Mouse (Mus musculus) limb, embryonic 15.5 days (tissue): Measurements from ENCODE around the gene Hsd17b7. TPM values are rescaled to one million over a fixed set of nuclear protein-coding genes. Genes with fewer than 3 reads are reported as not detected.
A peak's percentile ranks its signal among the peaks of the same experiment; 100 is the strongest.

Experiments
- ATAC-seq: fragments of 200-750 bp; cut with Nextera tagmentation; 2 replicates; pipeline ENCODE4 v1.8.0; 2017; ENCODE audit warnings: low read depth, moderate TSS enrichment; ENCODE audit not compliant: insufficient number of reproducible peaks, low FRiP score, low TSS enrichment
- H3K27ac ChIP-seq: fragments of 300-500 bp; sonication (generic); 2 replicates; pipeline ENCODE4 v1.5.1; 2015; ENCODE audit warnings: moderate library complexity, mild to moderate bottlenecking, inconsistent platforms
- H3K27me3 ChIP-seq: fragments of 300-500 bp; sonication (generic); 2 replicates; pipeline ENCODE4 v1.6.1; 2015; ENCODE audit warnings: inconsistent platforms
- H3K36me3 ChIP-seq: fragments of 300-500 bp; sonication (generic); 2 replicates; pipeline ENCODE4 v1.6.1; 2015; ENCODE audit warnings: inconsistent platforms
- H3K4me1 ChIP-seq: fragments of 300-500 bp; sonication (generic); 2 replicates; pipeline ENCODE4 v1.6.1; 2015; ENCODE audit warnings: inconsistent platforms
- H3K4me2 ChIP-seq: fragments of 300-500 bp; sonication (generic); 2 replicates; pipeline ENCODE4 v1.6.1; 2015; ENCODE audit warnings: mild to moderate bottlenecking, inconsistent platforms
- H3K4me3 ChIP-seq: fragments of 300-500 bp; sonication (generic); 2 replicates; pipeline ENCODE4 v1.5.1; 2015; ENCODE audit warnings: mild to moderate bottlenecking, inconsistent platforms
- H3K9ac ChIP-seq: fragments of 300-500 bp; sonication (generic); 2 replicates; pipeline ENCODE4 v1.6.1; 2015; ENCODE audit warnings: inconsistent platforms
- H3K9me3 ChIP-seq: fragments of 300-500 bp; sonication (generic); 2 replicates; pipeline ENCODE4 v1.6.1; 2016; ENCODE audit warnings: inconsistent platforms
- WGBS: fragments of 180-500 bp; shearing (Covaris S2); methylation state at CpG from one replicate; pipeline ENCODE4 v1.1.7; 2015; 5-methylcytosine and 5-hydroxymethylcytosine counted together
- polyA plus RNA-seq: library from polyadenylated mRNA; unstranded; fragments of >200 nt; fragmentation: Nextera tagmentation; extraction: Ambion mirVana; gene quantifications from 2 replicates; pipeline ENCODE4 v1.2.1, GENCODE M21; 2015

Hsd17b7 gene
- polyA plus RNA-seq, 1 experiment from 2014 or later: 22.0 TPM

DNA sequence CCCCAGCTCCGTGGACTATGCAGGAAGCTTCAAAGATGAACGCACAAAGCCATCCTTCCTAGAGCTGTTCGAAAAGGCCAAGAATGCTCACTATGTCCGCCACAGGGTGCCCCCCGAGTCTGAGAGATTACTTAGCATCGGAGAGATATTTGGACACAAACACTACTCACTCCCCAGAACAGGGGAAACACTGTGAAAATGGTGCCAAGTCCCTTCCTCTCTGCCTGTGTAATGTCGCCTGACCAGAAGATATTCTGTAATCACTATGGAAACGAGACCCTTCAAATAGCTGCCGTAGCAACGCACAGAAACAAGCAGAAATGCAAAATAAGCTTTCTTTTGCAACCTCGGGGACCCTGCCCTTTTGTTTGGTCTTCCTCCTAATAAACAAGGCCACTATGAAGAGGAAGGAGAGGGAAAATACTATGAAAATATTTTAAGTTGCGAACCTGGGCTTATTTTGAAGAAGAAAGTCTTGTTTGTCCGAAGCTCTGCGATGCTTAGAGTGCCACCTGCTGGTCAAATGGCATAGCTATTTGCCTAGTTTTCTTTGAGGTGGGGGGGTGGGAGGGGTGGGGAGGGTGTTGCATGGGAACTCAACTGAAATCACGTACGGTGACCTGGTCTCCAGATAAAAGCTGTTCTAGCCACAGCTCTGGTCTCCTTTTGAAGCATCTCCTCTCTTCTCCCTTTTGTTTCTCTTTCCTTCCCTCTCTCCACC, 34.9 kb downstream of the Hsd17b7 start:
- Histone ChIP-seq H3K9ac (no peak overlapping the region), H3K9me3 (no peaks in the 10 kb centered on the region), H3K27ac (no peak overlapping the region), H3K4me2 (peak overlapping the region; percentile 27), H3K27me3 (no peaks in the 10 kb centered on the region), H3K4me1 (no peaks in the 10 kb centered on the region), H3K4me3 (no peak overlapping the region), H3K36me3 (no peaks in the 10 kb centered on the region)
- no peak for ATAC-seq
- WGBS: 46% methylated on average over 16 of the region's 16 CpGs

DNA sequence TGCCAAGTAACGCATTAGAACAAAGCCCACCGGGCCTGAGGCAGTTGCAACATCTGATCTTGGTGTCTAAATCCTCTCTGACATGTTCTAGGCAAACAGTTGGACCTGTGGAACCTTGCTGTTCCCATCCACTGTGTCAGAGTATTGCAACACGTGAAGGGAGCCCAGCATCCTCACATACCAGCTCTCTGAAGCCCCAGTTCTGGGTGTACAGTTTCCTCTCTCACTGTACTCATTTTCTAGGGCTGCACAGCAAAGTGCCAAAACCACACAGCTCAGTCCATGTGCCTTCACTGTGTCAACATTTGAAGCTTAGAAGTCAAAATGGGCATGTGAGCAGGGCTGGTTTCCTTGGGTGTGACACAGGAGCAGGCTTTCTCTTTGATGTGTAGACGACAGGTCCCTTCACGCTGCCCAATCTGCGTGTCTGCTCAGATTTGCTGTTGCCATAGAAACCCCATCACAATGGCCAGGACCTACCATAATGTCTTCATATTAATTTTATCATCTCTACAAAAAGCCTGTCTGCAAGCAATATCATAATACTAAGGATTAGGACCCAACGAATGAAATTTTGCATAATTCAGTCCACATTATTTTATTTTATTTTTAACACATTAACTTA, 36.8 kb downstream of the Hsd17b7 start:
- 58% methylated on average over 7 of the region's 7 CpGs for WGBS
- no peak for ATAC-seq
- Histone ChIP-seq H3K4me3 (no peak overlapping the region), H3K27me3 (no peaks in the 10 kb centered on the region), H3K9me3 (no peaks in the 10 kb centered on the region), H3K27ac (no peak overlapping the region), H3K4me2 (no peak overlapping the region), H3K4me1 (peaks cover 6% of the 10 kb centered on the region; the same call in 1 of the 2 replicates), H3K36me3 (no peaks in the 10 kb centered on the region), H3K9ac (no peak overlapping the region)

DNA sequence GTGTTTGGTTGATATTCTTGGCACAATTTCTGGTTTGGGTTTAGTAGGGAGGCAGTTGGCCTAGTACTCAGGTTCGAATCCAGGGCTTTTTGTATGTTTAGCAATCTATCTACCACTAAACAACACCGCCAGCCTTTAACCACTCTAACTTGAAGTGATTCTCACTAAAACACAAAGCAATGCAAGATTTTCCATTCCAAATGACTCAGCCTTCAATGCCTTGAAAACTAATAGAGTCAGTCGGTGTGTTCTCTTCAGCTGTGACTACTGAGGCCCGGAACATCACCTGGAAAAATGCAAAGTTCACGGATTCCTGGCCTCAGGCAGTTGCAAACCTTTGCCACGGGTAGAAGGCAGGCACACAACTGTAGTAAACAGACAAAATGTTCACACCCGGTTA, 37.3 kb downstream of the Hsd17b7 start:
- no peak overlapping the region for H3K4me3 ChIP-seq
- no peak overlapping the region for H3K4me2 ChIP-seq
- no peaks in the 10 kb centered on the region for H3K27me3 ChIP-seq
- no peak for ATAC-seq
- no peak overlapping the region for H3K9ac ChIP-seq
- no peaks in the 10 kb centered on the region for H3K36me3 ChIP-seq
- H3K9me3 ChIP-seq: no peaks in the 10 kb centered on the region
- 71% methylated on average over 7 of the region's 7 CpGs for WGBS
- peaks cover 6% of the 10 kb centered on the region; the same call in 1 of the 2 replicates for H3K4me1 ChIP-seq
- no peak overlapping the region for H3K27ac ChIP-seq

DNA sequence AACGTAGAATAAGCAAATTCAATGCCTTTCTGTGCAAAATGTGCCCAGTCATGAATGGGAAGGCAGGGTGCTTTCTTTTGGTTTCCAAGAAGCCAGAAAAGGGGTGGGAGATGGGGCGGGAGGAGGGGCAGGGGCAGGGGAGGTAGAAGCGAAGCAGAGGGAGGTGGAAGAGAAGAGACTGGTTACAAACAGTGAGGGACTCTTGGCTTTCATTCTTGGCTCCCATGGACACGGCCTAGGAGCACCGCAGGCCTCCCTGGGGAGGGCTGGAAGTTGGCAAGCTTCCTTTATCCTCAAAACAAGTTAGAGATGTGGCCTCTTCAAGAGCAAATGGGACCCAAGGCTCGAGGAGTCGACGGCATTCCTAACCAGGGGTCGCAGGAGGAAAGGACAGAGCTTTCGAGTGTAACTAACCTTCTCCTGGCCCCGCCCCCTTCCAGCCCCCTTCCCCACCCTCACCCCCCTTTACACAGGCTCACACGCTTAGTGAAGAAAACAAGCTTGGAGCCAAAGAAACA, 40.5 kb downstream of the Hsd17b7 start, which contains the start of gene Ccdc190:
Gene Ccdc190 (plus strand): TSS at position 195 of the 518 bp plus-strand sequence.
- Histone ChIP-seq H3K27ac (no peak within 1 kb of the TSS), H3K9ac (no peak within 1 kb of the TSS), H3K9me3 (no peaks in the 10 kb centered on the region), H3K27me3 (no peaks in the 10 kb centered on the region), H3K4me3 (no peak within 1 kb of the TSS), H3K36me3 (no peaks in the 10 kb centered on the region), H3K4me1 (peaks cover 6% of the 10 kb centered on the region; the same call in 1 of the 2 replicates), H3K4me2 (0 out of 2 replicates have a peak within 1 kb of the TSS, but pooled peaks have one; percentile 22)
- ATAC-seq: no peak
- 21% methylated on average over 12 of the region's 12 CpGs for WGBS

- no peak overlapping the region for H3K4me2 ChIP-seq
- no peak overlapping the region for H3K27ac ChIP-seq
- H3K9me3 ChIP-seq: no peaks in the 10 kb centered on the region
- no peaks in the 10 kb centered on the region for H3K27me3 ChIP-seq
- no peak for ATAC-seq
- no peak overlapping the region for H3K9ac ChIP-seq
- no peak overlapping the region for H3K4me3 ChIP-seq
- H3K36me3 ChIP-seq: no peaks in the 10 kb centered on the region
- peaks cover 6% of the 10 kb centered on the region; the same call in 1 of the 2 replicates for H3K4me1 ChIP-seq
- WGBS: 71% methylated on average over 8 of the region's 8 CpGs
Observed at GRCm38 (mm10) chr1:169927753-169928369, 41.2 kb downstream of the Hsd17b7 start.

DNA sequence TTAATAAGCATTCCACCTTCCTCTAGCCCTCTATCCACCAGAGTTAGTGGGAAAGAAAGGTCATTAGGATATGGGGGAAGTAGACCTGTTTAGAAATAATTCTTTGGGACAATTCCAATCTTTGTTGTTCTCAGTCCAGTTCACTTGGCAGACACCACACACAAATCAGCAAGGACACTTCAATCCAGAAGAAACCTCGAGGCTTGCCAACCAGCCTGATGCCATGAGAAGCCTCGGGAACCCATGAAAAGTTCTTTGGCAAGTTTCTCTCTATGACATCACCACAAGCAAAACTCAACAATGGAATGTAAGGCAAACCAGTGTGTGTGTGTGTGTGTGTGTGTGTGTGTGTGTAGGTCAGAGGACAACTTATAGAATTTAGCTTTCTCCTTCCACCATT, 44.5 kb downstream of the Hsd17b7 start:
- Histone ChIP-seq H3K27me3 (no peaks in the 10 kb centered on the region), H3K9me3 (no peaks in the 10 kb centered on the region), H3K9ac (no peak overlapping the region), H3K4me3 (no peak overlapping the region), H3K4me1 (peaks cover 7% of the 10 kb centered on the region; the same call in 1 of the 2 replicates), H3K27ac (no peak overlapping the region), H3K36me3 (no peaks in the 10 kb centered on the region), H3K4me2 (no peak overlapping the region)
- WGBS: 78% methylated on average over 2 of the region's 2 CpGs
- ATAC-seq: no peak

DNA sequence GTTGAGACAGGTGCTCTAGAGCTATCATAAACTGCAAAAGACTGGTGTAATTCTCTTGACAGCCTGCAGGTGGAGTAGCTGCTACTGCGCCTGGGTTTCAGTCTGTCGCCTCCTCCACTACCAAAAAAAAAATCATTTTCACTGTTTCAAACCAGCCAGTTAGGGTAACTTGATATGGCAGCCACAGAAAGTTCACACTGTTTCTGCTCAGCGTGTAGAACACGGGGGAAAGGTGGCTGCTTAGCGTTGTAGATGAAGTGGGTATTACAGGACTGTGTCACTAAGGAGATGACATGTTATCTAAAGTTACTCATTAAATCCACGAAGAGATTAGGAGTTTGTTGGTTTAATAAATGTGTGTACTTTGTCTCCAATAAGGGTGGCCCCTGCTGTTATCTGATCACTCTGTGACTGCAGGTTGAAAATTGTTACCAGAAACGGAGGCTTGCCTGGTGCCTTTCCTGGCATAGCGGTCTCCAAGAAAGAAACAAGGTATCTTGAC, 47.3 kb downstream of the Hsd17b7 start:
- WGBS: 28% methylated on average over 8 of the region's 8 CpGs
- Histone ChIP-seq H3K27ac (no peak overlapping the region), H3K27me3 (no peaks in the 10 kb centered on the region), H3K9me3 (no peaks in the 10 kb centered on the region), H3K36me3 (no peaks in the 10 kb centered on the region), H3K4me1 (peaks cover 9% of the 10 kb centered on the region), H3K4me3 (no peak overlapping the region), H3K9ac (no peak overlapping the region), H3K4me2 (no peak overlapping the region)
- ATAC-seq: no peak

- peak overlapping the region; percentile 12; the same call in 1 of the 2 replicates for H3K4me2 ChIP-seq
- 4% methylated on average over 11 of the region's 11 CpGs for WGBS
- ATAC-seq: no peak
- no peaks in the 10 kb centered on the region for H3K36me3 ChIP-seq
- H3K27me3 ChIP-seq: no peaks in the 10 kb centered on the region
- H3K9me3 ChIP-seq: no peaks in the 10 kb centered on the region
- H3K4me3 ChIP-seq: no peak overlapping the region; the same call in 1 of the 2 replicates
- peaks cover 12% of the 10 kb centered on the region for H3K4me1 ChIP-seq
- no peak overlapping the region for H3K9ac ChIP-seq
- no peak overlapping the region for H3K27ac ChIP-seq
Observed at GRCm38 (mm10) chr1:169919211-169919610, 49.8 kb downstream of the Hsd17b7 start.

DNA sequence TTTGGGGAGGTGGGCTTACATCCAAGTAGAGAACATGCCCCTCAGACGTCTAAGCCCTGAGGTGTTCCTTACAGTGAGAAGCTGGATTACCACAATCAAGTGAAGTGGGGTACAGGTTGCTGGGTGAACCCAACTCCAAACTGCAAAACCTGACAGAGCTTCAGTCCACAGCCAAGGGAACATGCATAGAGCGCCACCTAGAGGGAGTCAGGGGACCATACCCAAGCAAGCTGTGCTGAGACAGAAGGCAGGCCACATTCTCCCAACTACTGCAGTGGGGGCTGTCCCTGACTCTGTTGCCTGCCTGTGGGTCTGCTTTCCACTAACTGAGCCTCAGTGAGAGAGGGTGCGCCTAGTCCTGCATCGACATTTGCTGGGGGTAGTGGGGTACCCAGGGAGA, 51.0 kb downstream of the Hsd17b7 start:
- no peak overlapping the region for H3K27ac ChIP-seq
- peaks cover 12% of the 10 kb centered on the region for H3K4me1 ChIP-seq
- H3K9ac ChIP-seq: no peak overlapping the region
- no peak overlapping the region for H3K4me3 ChIP-seq
- no peaks in the 10 kb centered on the region for H3K9me3 ChIP-seq
- no peak for ATAC-seq
- WGBS: 26% methylated on average over 4 of the region's 4 CpGs
- H3K4me2 ChIP-seq: no peak overlapping the region
- H3K27me3 ChIP-seq: no peaks in the 10 kb centered on the region
- no peaks in the 10 kb centered on the region for H3K36me3 ChIP-seq

DNA sequence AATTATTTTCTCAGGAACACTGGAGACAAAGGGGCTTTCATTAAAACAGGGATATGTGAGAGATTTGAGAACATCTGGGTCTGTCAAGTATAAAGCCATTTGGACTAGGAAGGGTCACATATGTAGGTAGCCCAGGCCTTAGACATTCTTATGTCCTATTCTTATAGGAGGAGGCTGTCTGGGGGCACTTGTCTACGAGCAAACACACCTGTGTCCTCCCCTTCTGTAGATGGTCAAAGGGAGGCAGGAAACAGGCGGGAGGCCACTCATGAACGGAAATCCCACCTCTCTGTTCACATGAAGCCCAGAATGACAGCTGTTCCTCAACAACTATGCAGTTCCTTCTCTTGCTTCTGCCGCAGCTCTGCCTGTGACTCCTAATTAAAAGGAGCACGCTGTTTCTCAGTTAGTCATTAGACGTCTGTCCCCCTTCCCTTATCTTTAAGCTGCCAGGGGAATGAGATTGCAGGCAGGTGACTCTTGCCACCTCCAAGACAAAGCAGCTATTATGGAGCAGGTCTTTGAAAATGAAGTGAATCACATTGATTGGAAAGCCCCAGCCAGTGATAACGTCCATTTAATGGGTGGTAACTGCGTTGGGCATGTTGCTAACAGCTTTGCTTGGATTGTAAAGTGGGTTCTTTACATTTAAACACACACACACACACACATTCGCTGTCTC, 51.8 kb downstream of the Hsd17b7 start:
- Histone ChIP-seq H3K4me3 (no peak overlapping the region), H3K9ac (no peak overlapping the region), H3K4me1 (peaks cover 12% of the 10 kb centered on the region), H3K27ac (no peak overlapping the region), H3K36me3 (no peaks in the 10 kb centered on the region), H3K4me2 (no peak overlapping the region), H3K9me3 (no peaks in the 10 kb centered on the region), H3K27me3 (no peaks in the 10 kb centered on the region)
- no peak for ATAC-seq
- WGBS: 36% methylated on average over 9 of the region's 9 CpGs

DNA sequence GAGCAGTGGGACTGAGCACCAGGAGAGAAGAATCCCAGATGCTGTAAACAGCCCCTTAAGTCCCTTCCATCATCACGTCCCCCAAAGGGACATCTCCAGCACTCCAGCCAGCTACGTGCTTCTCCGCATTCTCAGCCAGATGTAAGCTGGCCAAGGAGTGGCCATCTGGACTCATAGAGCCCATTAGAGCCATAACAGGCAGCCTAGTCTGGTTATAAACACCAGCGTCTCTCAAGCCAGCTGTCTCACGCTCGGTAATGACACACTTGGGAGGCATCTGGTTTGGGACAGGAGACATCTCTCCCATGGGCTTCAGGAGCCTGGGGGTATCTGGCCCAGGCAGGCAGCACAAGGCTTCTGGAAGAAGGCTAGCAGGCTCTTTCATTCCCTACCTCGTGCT, 52.4 kb downstream of the Hsd17b7 start:
- Histone ChIP-seq H3K27me3 (no peaks in the 10 kb centered on the region), H3K9ac (no peak overlapping the region), H3K4me3 (no peak overlapping the region), H3K4me1 (peaks cover 12% of the 10 kb centered on the region), H3K27ac (no peak overlapping the region), H3K36me3 (no peaks in the 10 kb centered on the region), H3K9me3 (no peaks in the 10 kb centered on the region), H3K4me2 (no peak overlapping the region)
- 10% methylated on average over 7 of the region's 7 CpGs for WGBS
- 0 out of 2 replicates have a peak, but pooled peaks have one; percentile 44 for ATAC-seq
